Mouse (Mus musculus) skeletal muscle tissue, postnatal 0 days (tissue): ENCODE measurements around the gene Ppp1r7. TPM values are rescaled to one million over a fixed set of nuclear protein-coding genes. Genes with fewer than 3 reads are reported as not detected.

Source experiments
- microRNA-seq, 2 experiments: library from miRNA; unstranded; fragments of <30 nt; microRNA quantifications; one replicate each; pipeline ENCODE4; 2016
- polyA plus RNA-seq: library from polyadenylated mRNA; unstranded; fragments of >200 nt; fragmentation: Nextera tagmentation; extraction: Ambion mirVana; gene quantifications from 2 replicates; pipeline ENCODE4 v1.2.1, GENCODE M21; 2015

Gene Ppp1r7
- 30.8 and 34.9 TPM in 2 replicates for polyA plus RNA-seq

GRCm38 (mm10) chr1:93342648-93343503 lies at the start of gene Ppp1r7, which contains the start of gene Pask:
TSS of gene Ppp1r7 (plus strand) at chr1:93342854.
TSS of gene Pask (minus strand) at chr1:93343482.

GRCm38 (mm10) chr1:93305581-93306337 lies 36.9 kb upstream of the Ppp1r7 start, which contains the start of gene Mterf4:
TSS of gene Mterf4 (minus strand) at chr1:93305915.

GRCm38 (mm10) chr1:93373665-93374064 lies 31.0 kb downstream of the Ppp1r7 start, which contains the start of gene Ano7:
TSS of gene Ano7 (plus strand) at chr1:93373930.

Small RNA genes within 50 kb of the gene (microRNA-seq; reads per million reads assigned to microRNA genes)
- 0 reads per million in 2 experiments for gene Mir6345
- gene Mir6902: 0 reads per million in 2 experiments

Other genes with a start within 250 kb of the Ppp1r7 start
- 2.5 and 3.0 TPM in 2 replicates for gene Kif1a, start 240.9 kb upstream of the Ppp1r7 start, polyA plus RNA-seq
- 0.24 and 0.27 TPM in 2 replicates for gene Agxt, start 207.6 kb upstream of the Ppp1r7 start, polyA plus RNA-seq
- 0.54 TPM in 1 of 2 replicates, not detected in the other for gene 2310007B03Rik, start 181.9 kb upstream of the Ppp1r7 start, polyA plus RNA-seq
- 0.02 and 0.03 TPM in 2 replicates for gene Crocc2, start 174.1 kb upstream of the Ppp1r7 start, polyA plus RNA-seq
- gene Sned1, start 107.0 kb upstream of the Ppp1r7 start, polyA plus RNA-seq: 1.2 and 2.0 TPM in 2 replicates
- 16.2 and 18.2 TPM in 2 replicates for gene Mterf4, start 36.9 kb upstream of the Ppp1r7 start, polyA plus RNA-seq
- gene Pask, start 628 bp downstream of the Ppp1r7 start, polyA plus RNA-seq: 2.0 and 2.8 TPM in 2 replicates
- 0.06 and 0.34 TPM in 2 replicates for gene Ano7, start 31.1 kb downstream of the Ppp1r7 start, polyA plus RNA-seq
- 93.8 and 113 TPM in 2 replicates for gene Hdlbp, start 136.0 kb downstream of the Ppp1r7 start, polyA plus RNA-seq
- gene Farp2, start 169.2 kb downstream of the Ppp1r7 start, polyA plus RNA-seq: 3.3 and 3.4 TPM in 2 replicates